Mouse (Mus musculus): ENCODE measurements around the gene Plpp1. TPM values are rescaled to one million over a fixed set of nuclear protein-coding genes. Genes with fewer than 3 reads are reported as not detected.

Gene Plpp1
- polyA plus RNA-seq (2012; rRNA removed): 29.1 and 35.4 TPM in 2 replicates

DNA sequence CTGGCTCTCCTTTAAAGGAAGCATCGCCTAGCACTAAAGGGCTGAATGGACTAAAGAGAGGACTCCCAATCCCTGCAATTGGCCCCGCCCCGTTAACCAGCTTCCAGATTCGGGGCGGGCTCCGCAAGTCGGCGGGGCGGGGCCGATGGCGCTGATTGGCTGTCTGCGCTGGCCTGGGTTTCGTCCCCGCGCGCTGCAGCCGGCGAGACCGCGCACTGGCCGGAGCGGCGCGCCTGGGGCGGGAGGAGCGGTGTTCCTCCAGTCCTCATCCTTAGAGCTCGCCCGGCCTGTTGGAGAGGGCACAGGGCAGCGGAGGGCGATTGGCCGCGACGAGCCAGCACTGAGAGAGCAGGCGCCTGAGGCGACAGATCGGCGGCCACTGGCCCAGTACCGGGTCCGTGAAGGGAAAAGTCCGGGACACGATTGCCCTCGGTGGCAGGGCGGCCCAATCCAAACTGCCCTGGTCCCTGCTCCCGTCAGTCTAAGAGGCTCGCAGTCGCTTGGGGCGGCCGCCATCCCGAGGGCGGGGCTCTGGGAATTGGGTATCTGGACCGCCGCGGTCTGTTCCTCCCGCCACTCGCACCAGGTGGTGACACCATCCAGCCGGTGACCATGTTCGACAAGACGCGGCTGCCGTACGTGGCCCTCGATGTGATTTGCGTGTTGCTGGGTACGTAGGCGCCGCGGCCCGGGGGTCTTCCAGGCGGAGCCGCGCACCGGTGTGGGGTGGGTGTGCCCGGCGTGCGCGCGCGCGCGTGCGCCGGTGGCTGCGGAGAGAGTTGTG, at the start of gene Plpp1:
Gene Plpp1, plus strand, starts transcription at position 196 of the 784 bp plus-strand sequence.

Other genes starting within 250 kb of the Plpp1 start
- gene Il31ra, start 206.4 kb upstream of the Plpp1 start, polyA plus RNA-seq (2012; rRNA removed): 0.04 TPM in 2 replicates
- not detected in 2 replicates for gene Ddx4, start 148.3 kb upstream of the Plpp1 start, polyA plus RNA-seq (2012; rRNA removed)
- gene Slc38a9, start 140.0 kb upstream of the Plpp1 start, polyA plus RNA-seq (2012; rRNA removed): 1.8 and 2.9 TPM in 2 replicates
- 0.29 and 0.89 TPM in 2 replicates for gene Mtrex, start 126.6 kb downstream of the Plpp1 start, polyA plus RNA-seq (2012; rRNA removed)
- 0.33 and 0.69 TPM in 2 replicates for gene Dhx29, start 126.7 kb downstream of the Plpp1 start, polyA plus RNA-seq (2012; rRNA removed)
- 0.30 and 0.43 TPM in 2 replicates for gene Ccno, start 187.0 kb downstream of the Plpp1 start, polyA plus RNA-seq (2012; rRNA removed)
- gene Mcidas, start 193.1 kb downstream of the Plpp1 start, polyA plus RNA-seq (2012; rRNA removed): 0.14 TPM in 1 of 2 replicates, not detected in the other
- not detected in 2 replicates for gene Cdc20b, start 234.3 kb downstream of the Plpp1 start, polyA plus RNA-seq (2012; rRNA removed)
- gene Gpx8, start 245.6 kb downstream of the Plpp1 start, polyA plus RNA-seq (2012; rRNA removed): 0.13 and 0.27 TPM in 2 replicates